Mouse (Mus musculus): Measurements from ENCODE around the gene Dbn1.

Dbn1 gene
- long read RNA-seq, experiment 1, partial matches to known transcripts, result 2 of 5 reads
- long read RNA-seq, experiment 1, other reads (novel, unspliced or antisense), result 0 of 5 reads
- long read RNA-seq, experiment 2, transcript Dbn1-203 (14 exons, 2,940 nt), result major isoform, 5 of 7 reads
- long read RNA-seq, experiment 2, partial matches to known transcripts, result 1 of 7 reads
- long read RNA-seq, experiment 2, other reads (novel, unspliced or antisense), result 1 of 7 reads

DNA sequence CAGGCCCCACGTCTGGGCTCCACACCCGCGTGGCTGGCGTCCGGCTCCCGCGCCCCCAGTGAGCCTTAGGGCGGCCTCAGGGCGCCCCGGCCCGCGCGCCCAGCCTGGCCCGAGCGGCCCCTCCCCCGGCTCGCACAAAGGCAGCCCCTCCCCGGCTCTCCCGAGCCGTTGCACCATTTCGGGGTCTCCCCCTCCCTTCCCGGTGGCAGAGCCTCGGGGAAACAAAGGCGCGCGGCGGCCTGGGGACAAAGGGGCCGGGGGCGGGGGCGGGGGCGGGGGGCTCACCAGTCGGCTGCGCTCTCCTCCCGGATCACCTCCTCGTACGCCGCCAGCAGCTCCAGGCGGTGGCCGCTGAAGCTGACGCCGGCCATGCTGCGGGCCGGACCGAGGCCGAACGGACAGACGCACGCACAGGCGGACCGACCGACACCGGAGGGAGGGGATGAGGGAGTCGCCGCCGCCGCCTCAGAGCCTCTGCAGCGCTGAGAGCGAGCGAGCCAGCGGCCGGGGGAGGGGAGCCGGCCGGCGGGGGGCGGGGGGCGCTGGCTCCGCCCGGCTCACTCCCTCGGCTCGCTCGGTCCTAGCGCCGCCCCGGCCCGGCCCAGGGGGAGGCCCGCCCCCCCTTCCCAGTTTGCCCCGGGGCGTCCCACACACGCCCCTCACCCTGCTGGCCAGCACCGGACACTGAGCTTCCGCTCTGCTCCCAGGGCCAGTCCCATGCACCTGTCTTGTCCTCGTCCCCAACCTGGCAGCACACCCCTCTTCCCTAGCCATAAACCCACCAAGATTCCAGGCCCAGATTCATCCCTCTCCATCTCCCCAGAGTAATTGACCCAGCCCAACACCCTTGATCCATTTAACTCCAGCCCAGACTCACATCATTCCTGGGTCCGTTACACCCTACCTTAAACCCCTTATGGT, at the start of gene Dbn1:
Gene Dbn1, minus strand, starts transcription at position 534 of the 921 bp plus-strand sequence.
- intact Hi-C loops (cut with DNase I), result no loop called here

DNA sequence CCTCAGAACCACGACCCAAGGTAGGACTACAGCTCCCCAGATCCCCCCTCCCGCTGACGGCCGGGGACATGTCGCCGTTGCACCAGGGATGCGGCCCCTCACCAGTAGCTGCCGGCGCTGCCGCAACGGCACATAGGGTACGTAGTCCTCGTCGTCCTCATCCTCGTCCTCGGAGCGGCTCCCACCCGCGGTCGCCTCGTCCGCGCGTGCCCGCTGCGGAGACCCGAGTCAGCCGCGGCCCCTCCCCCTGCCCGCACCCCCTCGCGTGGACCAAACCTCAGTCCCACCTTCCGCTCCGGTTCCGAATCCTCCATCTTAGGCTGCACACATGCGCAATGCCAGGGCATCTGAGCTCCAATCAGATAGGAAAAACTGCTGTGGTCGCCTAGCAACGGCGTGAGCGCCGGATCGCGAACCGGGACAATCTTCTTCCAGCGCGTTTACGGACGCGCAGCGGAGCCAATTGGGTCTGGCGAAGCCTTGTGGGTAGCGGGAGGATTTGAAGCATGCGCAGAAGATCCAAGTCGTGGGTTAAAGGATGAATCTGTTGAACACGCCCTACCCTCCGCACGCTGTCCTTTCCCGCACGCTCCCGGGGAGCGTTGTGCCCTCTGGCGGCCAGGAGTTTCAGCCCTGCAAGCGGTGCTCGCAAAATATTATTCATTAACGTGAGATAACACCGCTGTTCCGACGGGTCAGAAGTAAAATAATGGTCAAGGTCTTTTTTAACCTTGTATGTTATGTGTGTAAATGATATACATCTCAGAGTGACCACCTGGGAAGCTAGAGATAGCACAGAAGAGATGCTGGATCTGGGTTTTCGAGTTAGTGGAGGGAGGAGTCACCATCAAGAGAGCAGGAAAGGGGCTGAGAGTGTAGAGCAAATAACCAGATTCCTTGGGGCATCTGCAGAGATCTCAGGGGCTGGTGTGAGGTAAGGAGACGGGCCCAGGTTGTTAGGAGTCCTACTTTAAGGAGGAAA, 48.6 kb upstream of the Dbn1 start, which contains the start of gene Ddx41:
Gene Ddx41, minus strand, starts transcription at position 465 of the 982 bp plus-strand sequence.
- intact Hi-C loops (cut with DNase I), result no loop called here

- intact Hi-C loops (cut with DNase I), result no loop called here
Observed at GRCm38 (mm10) chr13:55535796-55536193, 47.9 kb upstream of the Dbn1 start.

DNA sequence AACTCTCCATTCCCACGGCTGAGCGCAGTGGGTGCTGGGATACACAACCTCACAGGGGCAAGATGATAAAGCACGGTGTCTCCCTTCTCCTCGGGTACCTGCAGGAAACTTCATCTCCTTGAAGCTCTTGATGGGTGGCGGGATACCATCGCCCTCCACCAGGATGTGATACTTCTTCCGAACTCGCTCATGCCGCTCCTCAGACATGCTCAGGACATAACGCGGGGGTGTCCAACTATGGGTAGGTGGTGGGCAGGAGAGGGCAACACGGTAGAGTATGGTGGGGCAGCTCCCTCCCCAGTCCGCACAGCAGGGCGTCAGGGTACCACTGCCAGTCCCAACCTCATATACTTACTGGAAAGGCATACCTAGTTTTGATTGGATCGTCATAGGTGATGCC, 47.3 kb upstream of the Dbn1 start:
- intact Hi-C loops (cut with DNase I), result no loop called here

- intact Hi-C loops (cut with DNase I), result no loop called here
Observed at GRCm38 (mm10) chr13:55529198-55529915, 41.4 kb upstream of the Dbn1 start, which contains the start of gene Dok3. Dok3 (minus strand) TSS chr13:55529296.

DNA sequence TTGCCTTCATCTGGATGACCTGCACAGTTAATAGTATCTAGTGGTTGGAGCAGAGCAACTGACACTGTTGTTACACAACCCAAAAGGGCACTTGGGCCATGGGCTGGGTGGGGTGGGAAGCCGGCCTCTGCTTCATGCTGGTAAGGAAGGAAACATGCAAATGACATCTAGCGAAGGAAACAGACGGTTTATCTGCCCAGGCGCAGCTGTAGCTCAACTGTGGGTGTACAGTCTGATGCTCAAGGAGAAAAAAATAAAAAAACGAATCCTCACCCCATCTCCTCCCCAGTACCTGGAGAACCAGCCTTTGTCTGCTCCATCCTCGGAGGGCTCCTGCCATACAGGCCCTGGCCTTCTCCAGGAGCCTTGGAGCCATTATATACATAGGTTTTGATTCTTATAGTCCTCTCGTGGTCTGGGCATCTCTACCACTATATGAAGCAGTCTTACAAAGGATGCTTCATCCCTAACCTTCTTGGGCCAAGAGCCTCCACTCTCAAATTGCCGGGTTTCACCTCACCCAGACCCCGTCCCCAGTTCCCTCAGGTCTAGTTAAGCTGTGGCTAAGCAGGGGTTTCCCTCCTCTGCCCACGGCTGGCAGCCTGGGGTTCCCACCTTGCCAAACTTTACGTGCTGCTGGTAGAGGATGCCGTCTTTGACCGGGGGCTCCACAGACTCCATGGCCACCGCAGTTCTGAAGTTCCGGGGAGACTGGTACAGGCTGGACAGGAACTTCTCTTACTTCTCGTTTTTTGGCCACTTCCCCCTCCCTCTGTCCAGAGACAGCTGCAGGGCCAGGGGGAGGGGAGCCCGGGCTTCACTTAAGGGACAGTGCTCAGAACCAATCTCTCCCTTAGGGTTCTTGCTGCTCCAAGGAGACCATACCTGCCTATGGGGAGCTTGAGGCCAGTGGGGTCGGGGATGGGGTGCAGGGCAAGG, 40.2 kb upstream of the Dbn1 start:
- intact Hi-C loops (cut with DNase I), result no loop called here

GRCm38 (mm10) chr13:55527212-55527611, 39.3 kb upstream of the Dbn1 start:
- intact Hi-C loops (cut with DNase I), result no loop called here

- intact Hi-C loops (cut with DNase I), result no loop called here
Observed at GRCm38 (mm10) chr13:55525733-55526553, 38.0 kb upstream of the Dbn1 start.

- intact Hi-C loops (cut with DNase I), result no loop called here
Observed at GRCm38 (mm10) chr13:55523951-55524600, 36.2 kb upstream of the Dbn1 start.

DNA sequence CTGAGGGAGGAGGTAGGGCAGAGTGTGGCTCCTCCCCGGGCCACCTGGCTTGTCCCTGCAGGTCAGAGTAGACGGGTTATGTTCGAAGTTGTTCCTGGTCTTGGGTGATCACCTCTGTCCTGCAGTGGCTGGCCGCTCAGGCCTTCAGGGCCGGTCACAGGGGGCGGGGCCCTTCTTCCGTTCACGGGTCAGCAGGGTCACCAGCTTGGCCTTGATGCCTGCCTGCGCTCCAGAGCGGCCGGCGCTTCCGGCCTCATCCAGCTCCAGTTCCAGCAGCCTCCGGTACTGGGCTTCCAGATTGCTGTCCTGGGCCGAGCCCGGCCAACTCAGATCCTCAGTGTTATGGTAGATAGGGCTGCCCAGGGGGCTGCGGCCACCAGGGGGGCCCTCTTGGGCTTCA, 35.4 kb upstream of the Dbn1 start:
- intact Hi-C loops (cut with DNase I), result no loop called here

DNA sequence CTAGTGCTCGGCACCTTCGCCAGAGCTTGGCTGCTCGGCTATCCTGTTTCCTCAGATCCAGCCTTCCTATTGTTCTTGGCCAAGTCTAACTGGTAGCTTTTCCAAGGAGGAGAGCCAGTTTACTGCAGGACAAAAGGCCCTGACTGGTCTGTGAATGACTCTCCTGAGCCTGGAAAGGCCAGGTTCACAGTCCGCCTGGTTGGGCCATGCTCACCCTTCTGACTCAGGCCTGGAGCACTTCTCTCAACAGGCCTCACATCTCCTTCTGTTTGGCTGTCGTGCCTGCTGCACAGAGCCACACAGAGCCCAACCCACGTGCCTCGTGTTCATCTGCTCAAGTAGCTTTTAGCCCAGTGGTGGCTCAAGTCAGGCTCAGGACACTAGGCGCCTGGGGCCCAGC, 34.8 kb upstream of the Dbn1 start:
- intact Hi-C loops (cut with DNase I), result no loop called here

- intact Hi-C loops (cut with DNase I), result loop anchor here (5.0 kb wide), 1 partner anchor 112 kb away; no protein-coding TSS in a partner anchor
Observed at GRCm38 (mm10) chr13:55519606-55520005, 31.7 kb upstream of the Dbn1 start.

DNA sequence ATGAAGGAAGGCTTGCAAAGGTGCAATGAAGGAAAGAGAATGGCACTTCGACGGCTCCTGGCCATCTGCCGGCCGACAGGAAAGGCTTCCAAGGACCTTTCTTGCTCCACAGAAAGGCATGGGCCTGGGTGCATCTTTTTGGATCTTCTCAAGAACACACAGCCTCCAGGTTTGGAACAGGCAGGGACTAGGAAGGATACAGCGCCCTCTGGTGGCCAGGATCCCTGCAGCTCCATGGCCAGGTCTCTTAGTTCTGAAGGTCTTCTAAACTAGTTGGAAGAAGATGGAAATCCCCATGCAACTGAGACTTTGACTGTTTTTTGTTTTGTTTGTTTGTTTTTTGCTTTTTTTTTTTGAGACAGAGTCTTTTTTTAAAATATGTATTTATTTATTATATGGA, 29.0 kb upstream of the Dbn1 start:
- intact Hi-C loops (cut with DNase I), result loop anchor here (2.0 to 5.0 kb wide), 2 partner anchors 44 to 110 kb away; no protein-coding TSS in a partner anchor

DNA sequence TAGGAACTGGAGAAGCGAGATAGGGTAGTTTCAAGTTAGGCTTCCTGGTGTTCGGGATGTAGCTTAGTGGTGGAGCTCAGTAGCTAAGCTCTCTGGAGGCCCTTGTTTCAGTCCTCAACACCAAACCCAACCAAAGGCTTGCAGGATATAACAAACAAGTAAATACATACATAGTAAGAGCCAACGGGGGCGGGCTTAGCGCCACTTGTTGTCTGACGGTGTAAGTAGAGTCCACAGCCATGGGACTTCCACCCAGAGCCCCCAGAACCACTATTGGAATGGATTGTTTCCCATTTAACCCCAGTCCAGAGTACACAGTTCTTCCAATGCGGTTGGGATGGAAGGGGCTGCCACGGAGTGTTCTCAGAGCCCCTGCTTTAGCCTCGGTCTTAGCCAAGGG, 25.9 kb upstream of the Dbn1 start:
- intact Hi-C loops (cut with DNase I), result loop anchor here (2.0 kb wide), 1 partner anchor 35 kb away; no protein-coding TSS in a partner anchor

GRCm38 (mm10) chr13:55513111-55513748, 25.3 kb upstream of the Dbn1 start, which contains the start of gene Pdlim7:
Pdlim7 (minus strand) TSS chr13:55513676.
- intact Hi-C loops (cut with DNase I), result no loop called here

GRCm38 (mm10) chr13:55512379-55513031, 24.6 kb upstream of the Dbn1 start:
- intact Hi-C loops (cut with DNase I), result no loop called here

DNA sequence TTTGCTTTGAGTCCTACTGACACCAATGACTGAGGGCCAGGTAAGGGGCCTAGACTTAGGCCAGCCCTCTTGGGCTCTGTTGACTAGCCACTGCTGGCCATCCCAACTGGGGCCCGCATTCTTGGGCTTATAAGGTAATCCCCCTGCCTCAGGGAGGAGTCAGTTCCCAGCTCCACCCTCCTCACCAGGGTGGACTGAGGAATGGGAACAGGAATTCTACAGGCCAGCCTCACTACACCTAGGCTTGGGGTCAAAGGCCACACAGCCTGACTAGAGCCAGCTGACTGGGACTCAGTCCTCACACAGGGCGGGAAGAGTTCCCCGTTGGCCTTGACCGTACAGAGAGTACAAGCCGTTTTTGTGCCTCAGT, 23.6 kb upstream of the Dbn1 start:
- intact Hi-C loops (cut with DNase I), result no loop called here
